Mouse (Mus musculus): ENCODE measurements around the gene Trim12a. TPM values are rescaled to one million over a fixed set of nuclear protein-coding genes. Genes with fewer than 3 reads are reported as not detected.
"Not testable (repeated sequence)": the region's sequence is repeated elsewhere in the genome, so short reads cannot be mapped to it uniquely, and the experiment has no call there.

Gene Trim12a
- total RNA-seq (2022) = 1 to 10 TPM; 4.7 to 9.6 (median 6.1) TPM

DNA sequence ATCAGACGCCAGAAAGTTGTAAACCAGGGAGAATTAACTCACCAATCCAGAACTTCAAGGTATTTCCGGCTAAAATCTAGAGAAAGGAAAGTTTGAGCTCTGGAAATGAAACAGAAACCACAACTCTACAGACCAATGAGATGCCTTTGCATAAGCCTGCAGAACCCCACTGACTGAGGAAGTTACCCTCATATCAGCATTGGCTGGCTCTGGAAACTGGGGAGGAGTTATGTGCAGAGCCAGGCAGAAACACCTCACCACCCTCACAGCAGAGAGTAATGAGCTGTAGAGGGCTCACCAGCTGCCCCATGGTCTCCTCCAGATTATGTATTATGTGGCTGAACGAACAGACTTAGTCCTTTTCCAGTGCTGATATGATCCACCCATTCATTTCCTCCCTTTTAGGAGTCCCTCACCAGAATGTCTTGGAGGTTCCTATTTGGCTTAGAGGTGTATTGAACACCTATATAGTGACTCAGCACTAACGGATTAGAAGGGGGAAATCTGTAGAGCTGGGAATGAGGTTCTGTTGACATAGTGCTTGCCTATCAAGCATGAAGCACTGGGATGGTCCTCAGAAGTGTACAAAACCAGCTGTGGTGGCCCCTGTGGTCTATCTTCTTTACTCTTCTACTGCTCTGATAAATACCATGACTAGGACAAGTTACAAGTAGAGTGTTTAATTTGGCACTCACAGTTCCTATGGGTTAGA, at the start of gene Trim12a:
Gene Trim12a (minus strand): TSS at position 98 of the 712 bp plus-strand sequence.
- not testable (repeated sequence) for DNase-seq (ENCODE audit: low spot score)

DNA sequence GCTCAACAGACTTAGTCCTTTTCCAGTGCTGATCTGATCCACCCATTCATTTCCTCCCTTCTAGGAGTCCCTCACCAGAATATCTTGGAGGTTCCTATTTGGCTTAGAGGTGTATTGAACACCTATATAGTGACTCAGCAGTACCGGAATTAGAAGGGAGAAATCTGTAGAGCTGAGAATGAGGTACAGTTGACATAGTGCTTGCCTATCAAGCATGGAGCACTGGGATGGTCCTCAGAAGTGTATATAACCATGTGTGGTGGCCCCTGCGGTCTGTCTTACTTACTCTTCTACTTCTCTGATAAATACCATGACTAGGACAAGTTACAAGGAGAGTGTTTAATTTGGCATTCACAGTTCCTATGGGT, 38.3 kb upstream of the Trim12a start:
- DNase-seq (ENCODE audit: low spot score) = no peak

DNA sequence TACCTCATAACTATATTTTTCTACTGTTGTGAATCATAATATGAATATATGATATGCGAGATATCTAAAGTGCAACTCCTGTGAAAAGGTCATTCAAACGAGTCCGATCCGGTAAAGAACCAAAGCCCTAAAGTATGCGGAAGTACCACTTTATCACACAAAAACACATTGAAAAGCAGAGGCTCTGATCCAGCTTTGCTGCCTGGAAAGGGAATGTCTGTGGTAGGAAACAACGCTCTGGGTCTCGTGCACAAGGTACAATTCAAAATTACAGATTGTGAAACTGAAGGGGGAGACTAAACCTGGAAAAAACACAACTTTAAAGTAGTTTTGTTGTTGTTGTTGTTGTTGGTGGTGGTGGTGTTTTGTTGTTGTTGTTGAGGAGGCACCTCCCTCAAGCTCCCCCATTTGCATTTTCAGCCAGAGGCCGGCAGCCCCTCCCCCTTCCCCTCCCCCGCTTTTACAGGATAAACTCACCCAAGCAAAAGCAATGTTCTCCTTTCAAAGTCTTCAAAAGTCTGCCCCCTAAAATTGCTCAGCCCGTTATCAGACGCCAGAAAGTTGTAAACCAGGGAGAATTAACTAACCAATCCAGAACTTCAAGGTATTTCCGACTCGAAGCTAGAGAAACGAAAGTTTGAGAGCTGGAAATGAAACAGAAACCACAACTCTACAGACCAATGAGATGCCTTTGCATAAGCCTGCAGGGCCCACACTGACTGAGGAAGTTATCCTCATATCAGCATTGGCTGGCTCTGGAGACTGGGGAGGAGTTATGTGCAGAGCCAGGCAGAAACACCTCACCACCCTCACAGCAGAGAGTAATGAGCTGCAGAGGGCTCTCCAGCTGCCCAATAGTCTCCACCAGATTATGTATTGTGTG, 37.7 kb upstream of the Trim12a start, which contains the start of gene Trim12c:
Gene Trim12c (minus strand): TSS at position 646 of the 883 bp plus-strand sequence.
- peak; percentile 87 for DNase-seq (ENCODE audit: low spot score)

DNA sequence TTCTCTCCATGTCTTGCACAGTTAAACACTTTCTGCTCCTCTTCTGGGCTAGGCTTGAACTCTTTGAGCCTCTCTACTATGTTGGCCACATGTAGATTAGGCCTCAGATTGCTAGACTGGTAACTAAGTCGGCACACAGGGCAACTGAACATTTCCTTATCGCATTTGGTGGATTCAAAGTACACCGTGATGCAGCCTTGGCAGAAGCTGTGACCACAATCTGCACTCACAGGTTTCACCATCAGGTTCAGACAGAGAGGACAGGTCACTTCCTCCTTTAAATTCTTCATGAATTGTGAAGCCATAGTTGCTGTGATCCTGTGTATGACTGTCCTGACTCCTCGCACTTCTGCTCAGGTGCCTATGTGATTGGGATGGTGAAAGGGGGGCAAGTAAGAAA, 32.8 kb upstream of the Trim12a start:
- not testable (repeated sequence) for DNase-seq (ENCODE audit: low spot score)

DNA sequence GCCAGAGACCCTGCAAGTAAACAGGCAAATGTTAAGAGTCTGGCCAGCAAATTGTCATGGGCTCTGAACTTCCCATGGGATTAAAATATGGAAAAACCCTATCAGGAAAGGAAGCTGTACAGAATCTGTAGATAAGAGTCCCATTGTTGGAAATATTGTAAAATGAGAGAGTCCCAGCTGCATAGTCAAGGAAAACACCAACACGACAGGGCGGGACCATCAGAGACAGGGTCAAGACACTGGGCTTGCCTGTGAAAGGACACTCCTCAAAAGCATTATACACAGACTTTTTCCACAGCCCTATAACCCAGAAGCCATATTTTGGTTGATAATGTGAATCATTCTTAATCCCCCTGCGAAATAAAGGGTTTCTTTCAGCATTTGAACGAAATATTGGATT, 25.5 kb upstream of the Trim12a start:
- not testable (repeated sequence) for DNase-seq (ENCODE audit: low spot score)

DNA sequence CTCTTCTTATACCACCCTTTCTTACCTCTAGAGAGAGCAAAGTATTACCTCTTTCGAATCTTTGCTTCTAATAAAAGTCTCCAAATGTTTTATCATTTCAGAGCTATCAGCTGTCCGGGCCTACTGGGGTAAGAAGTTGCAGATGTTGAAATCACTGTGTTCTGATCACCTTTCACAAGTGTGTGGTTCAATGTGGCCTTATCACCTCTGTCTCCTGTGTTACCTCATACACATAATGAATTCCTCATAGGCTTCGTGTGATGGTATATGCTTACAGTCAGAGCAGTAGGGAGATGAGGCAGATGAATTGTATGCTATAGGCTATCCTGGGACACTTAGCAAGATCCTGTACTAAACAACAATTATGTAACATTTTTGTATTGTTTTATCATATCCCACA, 20.3 kb upstream of the Trim12a start:
- not testable (repeated sequence) for DNase-seq (ENCODE audit: low spot score)

DNA sequence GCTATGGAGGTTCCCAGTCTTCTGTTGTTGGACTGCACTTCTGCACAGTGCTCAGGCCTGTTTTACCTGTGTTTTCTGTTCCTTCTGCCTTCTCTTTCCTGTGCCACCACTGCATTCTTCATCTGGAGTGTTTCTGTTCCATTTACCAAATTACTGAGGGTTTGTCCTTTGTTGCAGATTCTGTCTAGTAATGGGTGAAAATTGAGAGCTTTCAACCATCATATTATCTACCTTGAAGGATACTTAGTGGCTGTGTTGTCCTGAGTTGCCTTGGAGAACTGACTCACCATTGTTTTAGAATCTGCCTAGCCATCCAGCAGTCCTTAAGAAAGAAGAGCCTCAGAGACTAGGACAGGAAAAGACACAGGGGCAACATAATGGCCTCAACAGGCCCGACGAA, 13.9 kb upstream of the Trim12a start, which contains the start of gene Trim34b:
Gene Trim34b (plus strand): TSS at position 301 of the 400 bp plus-strand sequence.
- DNase-seq (ENCODE audit: low spot score) = not testable (repeated sequence)

DNA sequence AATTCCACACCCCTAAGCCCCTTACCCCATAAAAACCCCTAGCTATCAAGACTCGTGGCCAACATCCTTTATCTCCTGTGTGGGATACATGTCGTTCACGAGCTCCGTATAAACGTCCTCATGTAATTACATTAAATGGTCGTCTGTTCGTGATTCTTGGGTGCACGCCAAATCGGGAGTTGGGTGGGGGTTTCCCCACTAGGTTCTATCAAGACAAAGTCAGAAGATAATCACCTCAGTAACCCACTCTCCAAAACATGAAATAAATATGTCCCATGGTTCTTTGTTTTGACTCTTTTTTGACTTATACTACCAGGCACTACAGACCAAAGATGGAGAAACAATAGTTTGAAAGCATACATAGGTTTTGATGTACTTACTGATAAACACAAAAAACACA, 6.8 kb upstream of the Trim12a start:
- no peak for DNase-seq (ENCODE audit: low spot score)

DNA sequence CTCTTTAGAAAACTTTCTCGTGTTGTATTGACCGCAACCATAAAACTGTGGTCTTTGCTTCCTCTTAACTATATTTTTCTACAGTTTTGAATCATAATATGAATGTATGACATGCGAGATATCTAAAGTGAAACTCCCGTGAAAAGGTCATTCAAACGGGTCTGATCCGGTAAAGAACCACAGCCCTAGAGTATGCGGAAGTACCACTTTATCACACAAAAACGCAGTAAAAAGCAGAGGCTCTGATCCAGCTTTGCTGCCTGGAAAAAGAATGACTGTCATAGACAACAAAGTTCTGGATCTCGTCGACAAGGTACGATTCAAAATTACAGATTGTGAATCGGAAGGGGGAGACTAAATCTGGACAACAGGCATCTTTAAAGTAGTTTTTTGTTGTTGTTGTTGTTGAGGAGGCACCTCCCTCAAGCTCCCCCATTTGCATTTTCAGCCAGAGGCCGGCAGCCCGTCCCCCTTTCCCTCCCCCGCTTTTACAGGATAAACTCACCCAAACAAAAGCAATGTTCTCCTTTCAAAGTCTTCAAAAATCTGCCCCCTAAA, 391 bp downstream of the Trim12a start:
- peak; percentile 13 for DNase-seq (ENCODE audit: low spot score)

DNA sequence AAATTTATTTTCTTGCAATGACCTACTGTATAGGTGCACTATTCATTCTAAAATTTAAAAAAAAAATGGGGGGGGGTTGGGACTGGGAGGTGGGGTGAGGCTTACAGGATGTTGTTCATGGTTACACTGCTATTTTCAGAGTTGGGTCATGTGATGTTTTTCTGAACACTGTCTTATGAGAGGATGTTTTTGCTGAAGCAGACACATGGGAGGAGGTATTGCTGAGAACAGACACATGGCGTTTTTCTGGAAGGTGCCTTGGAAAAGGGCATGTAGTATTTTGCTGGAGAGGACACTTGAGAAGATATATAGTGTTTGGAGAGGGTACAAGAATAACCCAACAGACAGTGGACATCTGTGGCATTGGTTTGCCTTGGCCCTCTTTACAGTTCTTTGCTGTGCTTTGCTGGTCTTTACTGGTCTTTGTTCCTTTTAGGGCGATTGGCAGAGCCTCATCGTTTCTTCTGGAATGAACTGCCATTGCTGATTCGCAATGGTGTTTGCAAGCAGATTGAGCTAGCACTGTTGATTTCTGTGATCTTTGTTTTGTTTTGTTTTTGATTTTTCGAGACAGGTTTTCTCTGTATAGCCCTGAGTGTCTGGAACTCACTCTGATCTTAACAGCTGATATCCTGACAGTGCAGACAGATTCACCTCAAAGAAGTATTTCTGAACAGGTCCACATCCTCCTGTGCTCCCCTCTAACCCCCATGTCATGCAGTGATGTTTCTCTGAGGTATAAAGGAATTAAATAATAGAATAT, 23.4 kb downstream of the Trim12a start:
- DNase-seq (ENCODE audit: low spot score) = no peak

DNA sequence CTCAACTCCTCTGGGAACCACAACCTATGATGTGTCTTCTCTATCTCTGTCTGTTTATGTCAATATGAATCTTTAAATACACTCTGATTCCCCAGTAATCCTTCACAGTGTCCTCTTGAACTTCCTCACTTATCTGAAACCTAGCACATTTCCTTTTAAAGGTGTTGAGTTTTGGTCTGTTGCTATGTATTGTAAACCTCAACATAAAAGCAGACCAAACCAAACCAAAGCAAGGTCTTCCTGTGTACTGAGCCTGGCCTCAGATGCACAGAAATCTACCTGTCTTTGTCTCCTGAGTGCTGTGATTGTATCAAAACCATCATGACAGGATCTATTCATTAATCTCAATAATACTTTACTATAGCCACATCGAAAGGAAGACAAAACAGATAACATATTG, 24.6 kb downstream of the Trim12a start:
- DNase-seq (ENCODE audit: low spot score) = no peak

DNA sequence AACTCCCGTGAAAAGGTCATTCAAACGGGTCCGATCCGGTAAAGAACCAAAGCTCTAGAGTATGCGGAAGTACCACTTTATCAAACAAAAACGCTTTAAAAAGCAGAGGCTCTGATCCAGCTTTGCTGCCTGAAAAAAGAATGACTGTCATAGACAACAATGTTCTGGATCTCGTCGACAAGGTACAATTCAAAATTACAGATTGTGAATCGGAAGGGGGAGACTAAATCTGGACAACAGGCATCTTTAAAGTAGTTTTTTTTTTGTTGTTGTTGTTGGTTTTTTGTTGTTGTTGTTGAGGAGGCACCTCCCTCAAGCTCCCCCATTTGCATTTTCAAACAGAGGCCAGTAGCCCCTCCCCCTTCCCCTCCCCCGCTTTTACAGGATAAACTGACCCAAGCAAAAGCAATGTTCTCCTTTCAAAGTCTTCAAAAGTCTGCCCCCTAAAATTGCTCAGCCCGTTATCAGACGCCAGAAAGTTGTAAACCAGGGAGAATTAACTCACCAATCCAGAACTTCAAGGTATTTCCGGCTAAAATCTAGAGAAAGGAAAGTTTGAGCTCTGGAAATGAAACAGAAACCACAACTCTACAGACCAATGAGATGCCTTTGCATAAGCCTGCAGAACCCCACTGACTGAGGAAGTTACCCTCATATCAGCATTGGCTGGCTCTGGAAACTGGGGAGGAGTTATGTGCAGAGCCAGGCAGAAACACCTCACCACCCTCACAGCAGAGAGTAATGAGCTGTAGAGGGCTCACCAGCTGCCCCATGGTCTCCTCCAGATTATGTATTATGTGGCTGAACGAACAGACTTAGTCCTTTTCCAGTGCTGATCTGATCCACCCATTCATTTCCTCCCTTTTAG, 27.5 kb downstream of the Trim12a start, which contains the start of gene Trim5:
Gene Trim5 (minus strand): TSS at position 519 of the 868 bp plus-strand sequence.
- DNase-seq (ENCODE audit: low spot score) = peak; percentile 35

DNA sequence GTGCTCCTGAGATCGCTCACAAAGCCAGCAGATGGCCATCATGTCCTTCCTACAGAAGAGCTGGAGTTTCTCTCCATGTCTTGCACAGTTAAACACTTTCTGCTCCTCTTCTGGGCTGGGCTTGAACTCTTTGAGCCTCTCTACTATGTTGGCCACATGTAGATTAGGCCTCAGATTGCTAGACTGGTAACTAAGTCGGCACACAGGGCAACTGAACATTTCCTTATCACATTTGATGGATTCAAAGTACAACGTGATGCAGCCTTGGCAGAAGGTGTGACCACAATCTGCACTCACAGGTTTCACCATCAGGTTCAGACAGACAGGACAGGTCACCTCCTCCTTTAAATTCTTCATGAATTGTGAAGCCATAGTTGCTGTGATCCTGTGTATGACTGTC, 35.9 kb downstream of the Trim12a start:
- not testable (repeated sequence) for DNase-seq (ENCODE audit: low spot score)

DNA sequence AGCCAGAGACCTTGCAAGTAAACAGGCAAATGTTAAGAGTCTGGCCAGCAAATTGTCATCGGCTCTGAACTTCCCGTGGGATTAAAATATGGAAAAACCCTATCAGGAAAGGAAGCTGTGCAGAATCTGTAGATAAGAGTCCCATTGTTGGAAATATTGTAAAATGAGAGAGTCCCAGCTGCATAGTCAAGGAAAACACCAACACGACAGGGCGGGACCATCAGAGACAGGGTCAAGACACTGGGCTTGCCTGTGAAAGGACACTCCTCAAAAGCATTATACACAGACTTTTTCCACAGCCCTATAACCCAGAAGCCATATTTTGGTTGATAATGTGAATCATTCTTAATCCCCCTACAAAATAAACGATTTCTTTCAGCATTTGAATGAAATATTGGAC, 49.9 kb downstream of the Trim12a start:
- not testable (repeated sequence) for DNase-seq (ENCODE audit: low spot score)

DNA sequence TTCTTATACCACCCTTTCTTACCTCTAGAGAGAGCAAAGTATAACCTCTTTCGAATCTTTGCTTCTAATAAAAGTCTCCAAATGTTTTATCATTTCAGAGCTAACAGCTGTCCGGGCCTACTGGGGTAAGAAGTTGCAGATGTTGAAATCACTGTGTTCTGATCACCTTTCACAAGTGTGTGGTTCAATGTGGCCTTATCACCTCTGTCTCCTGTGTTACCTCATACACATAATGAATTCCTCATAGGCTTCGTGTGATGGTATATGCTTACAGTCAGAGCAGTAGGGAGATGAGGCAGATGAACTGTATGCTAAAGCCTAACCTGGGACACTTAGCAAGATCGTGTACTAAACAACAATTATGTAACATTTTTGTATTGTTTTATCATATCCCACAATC, 54.9 kb downstream of the Trim12a start:
- not testable (repeated sequence) for DNase-seq (ENCODE audit: low spot score)

Other genes with a start within 250 kb of the Trim12a start
- not detected for gene Olfr644, start 243.6 kb downstream of the Trim12a start, total RNA-seq (2022)
- not detected for gene Olfr645, start 230.0 kb downstream of the Trim12a start, total RNA-seq (2022)
- not detected for gene Olfr646, start 210.6 kb downstream of the Trim12a start, total RNA-seq (2022)
- gene Ubqln5, start 185.6 kb downstream of the Trim12a start, total RNA-seq (2022) = not detected
- not detected for gene Olfr643, start 178.1 kb downstream of the Trim12a start, total RNA-seq (2022)
- not detected for gene Ubqln3, start 172.2 kb downstream of the Trim12a start, total RNA-seq (2022)
- gene Ubqlnl, start 164.9 kb downstream of the Trim12a start, total RNA-seq (2022) = not detected
- not detected for gene Olfm5, start 150.6 kb downstream of the Trim12a start, total RNA-seq (2022)
- not detected for gene Olfr648, start 132.1 kb downstream of the Trim12a start, total RNA-seq (2022)
- gene Olfr649, start 119.5 kb downstream of the Trim12a start, total RNA-seq (2022) = not detected
- under 1 TPM; 0.14 to 0.34 (median 0.18) TPM for gene Trim6, start 96.7 kb downstream of the Trim12a start, total RNA-seq (2022)
- 1 to 10 TPM; 2.9 to 3.6 (median 3.4) TPM for gene Trim34a, start 71.0 kb downstream of the Trim12a start, total RNA-seq (2022)
- 1 to 10 TPM; 1.3 to 2.8 (median 1.6) TPM for gene Trim5, start 27.4 kb downstream of the Trim12a start, total RNA-seq (2022)
- gene Trim34b, start 14.0 kb upstream of the Trim12a start, total RNA-seq (2022) = under 1 TPM in 2 of 4 experiments, not detected in 2; 0.16 to 0.17 TPM
- gene Trim12c, start 37.9 kb upstream of the Trim12a start, total RNA-seq (2022) = 1 to 10 TPM; 3.6 to 5.8 (median 5.0) TPM
- under 1 TPM in 1 of 4 experiments, not detected in 3; 0.23 TPM for gene Trim30b, start 54.4 kb upstream of the Trim12a start, total RNA-seq (2022)
- under 1 TPM in 1 of 4 experiments, not detected in 3; 0.34 TPM for gene Trim30c, start 85.4 kb upstream of the Trim12a start, total RNA-seq (2022)
- gene Trim30a, start 149.7 kb upstream of the Trim12a start, total RNA-seq (2022) = 1 to 10 TPM; 3.4 to 4.2 (median 3.5) TPM
- gene Trim30d, start 192.4 kb upstream of the Trim12a start, total RNA-seq (2022) = 1 to 10 TPM in 1 of 4 experiments, under 1 TPM in 3; 0.65 to 1.1 (median 0.75) TPM
- not detected for gene Olfr651, start 234.7 kb upstream of the Trim12a start, total RNA-seq (2022)
- gene Olfr652, start 245.4 kb upstream of the Trim12a start, total RNA-seq (2022) = not detected